Mouse (Mus musculus) heart, embryonic 12.5 days (tissue): ENCODE measurements around the gene Zfp932. TPM values are rescaled to one million over a fixed set of nuclear protein-coding genes. Genes with fewer than 3 reads are reported as not detected.
"Not testable (repeated sequence)": the region's sequence is repeated elsewhere in the genome, so short reads cannot be mapped to it uniquely, and the experiment has no call there.

ENCODE experiments used
- ATAC-seq: fragments of 200-750 bp; cut with Nextera tagmentation; 2 replicates; pipeline ENCODE4 v1.8.0; 2017; ENCODE audit warnings: moderate TSS enrichment, moderate library complexity; ENCODE audit not compliant: insufficient number of reproducible peaks, low FRiP score
- H3K27ac ChIP-seq: fragments of 300-500 bp; sonication (generic); 2 replicates; pipeline ENCODE4 v1.5.1; 2016; ENCODE audit warnings: mild to moderate bottlenecking, moderate library complexity; ENCODE audit not compliant: poor library complexity, severe bottlenecking
- H3K27me3 ChIP-seq: fragments of 300-500 bp; sonication (generic); replicated peaks from 2 replicates; pipeline ENCODE4 v1.6.1; 2016; ENCODE audit warnings: mild to moderate bottlenecking, moderate library complexity
- H3K36me3 ChIP-seq: fragments of 300-500 bp; sonication (generic); 2 replicates; pipeline ENCODE4 v1.6.1; 2016; ENCODE audit warnings: mild to moderate bottlenecking, moderate library complexity
- H3K4me1 ChIP-seq: fragments of 300-500 bp; sonication (generic); replicated peaks from 2 replicates; pipeline ENCODE4 v1.6.1; 2016; ENCODE audit warnings: mild to moderate bottlenecking
- H3K4me2 ChIP-seq: fragments of 300-500 bp; sonication (generic); 2 replicates; pipeline ENCODE4 v1.6.1; 2016; ENCODE audit warnings: mild to moderate bottlenecking, moderate library complexity
- H3K4me3 ChIP-seq: fragments of 300-500 bp; sonication (generic); 2 replicates; pipeline ENCODE4 v1.5.1; 2016; ENCODE audit warnings: mild to moderate bottlenecking
- H3K9ac ChIP-seq: fragments of 300-500 bp; sonication (generic); 2 replicates; pipeline ENCODE4 v1.6.1; 2016; ENCODE audit warnings: mild to moderate bottlenecking, moderate library complexity
- H3K9me3 ChIP-seq: fragments of 300-500 bp; sonication (generic); replicated peaks from 2 replicates; pipeline ENCODE4 v1.6.1; 2016; ENCODE audit warnings: mild to moderate bottlenecking, moderate library complexity
- WGBS: fragments of 180-500 bp; shearing (Covaris S2); methylation state at CpG from one replicate; pipeline ENCODE4 v1.1.7; 2016; 5-methylcytosine and 5-hydroxymethylcytosine counted together
- polyA plus RNA-seq: library from polyadenylated mRNA; unstranded; fragments of >200 nt; fragmentation: Nextera tagmentation; extraction: Ambion mirVana; gene quantifications from 2 replicates; pipeline ENCODE4 v1.2.1, GENCODE M21; 2016

The Zfp932 gene
- polyA plus RNA-seq: 13.7 and 14.7 TPM in 2 replicates

DNA sequence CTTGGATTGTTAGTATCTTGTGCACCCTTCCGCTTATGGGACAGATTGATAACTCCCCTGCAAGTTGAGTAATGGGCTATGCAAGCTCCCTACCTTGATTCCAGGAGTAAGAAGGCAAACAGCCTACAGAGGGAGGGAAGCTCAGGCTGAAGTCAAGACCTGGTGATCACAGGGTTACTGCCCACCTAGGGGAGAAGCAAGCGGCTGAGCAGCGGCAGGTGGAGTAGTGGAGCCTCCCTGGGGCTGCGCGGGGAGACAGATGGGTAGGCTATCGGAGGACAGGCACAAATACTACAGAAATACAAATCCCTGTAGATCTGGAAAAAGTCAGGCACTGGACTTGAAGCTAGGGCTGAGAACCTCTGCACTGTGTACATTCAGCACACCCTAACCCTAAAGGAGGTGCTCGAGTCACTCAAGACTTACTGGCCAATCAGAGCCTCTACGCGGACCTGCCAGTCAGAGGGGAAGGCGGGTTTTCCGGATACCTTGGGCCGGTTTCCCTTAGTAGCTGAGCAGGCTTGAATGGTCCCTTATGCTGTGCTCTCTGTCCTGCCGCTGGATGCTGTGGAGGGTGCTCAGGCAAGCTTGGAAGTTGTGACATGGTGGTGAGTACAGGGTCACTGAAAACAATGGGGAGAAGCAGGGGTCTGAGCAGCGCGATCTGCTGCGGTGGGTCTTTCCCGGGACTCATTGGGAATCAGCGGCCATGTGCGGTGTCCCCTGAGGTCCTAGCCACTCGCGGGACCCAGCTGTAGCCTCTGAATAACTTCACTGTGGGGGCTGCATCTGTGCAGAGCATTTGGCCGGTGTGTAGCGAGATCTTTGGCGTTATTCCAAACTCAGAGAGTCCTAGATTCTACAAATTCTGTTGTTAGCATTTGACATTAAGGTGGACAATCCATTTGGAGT lies at the start of gene Zfp932:
TSS of gene Zfp932 (plus strand) at position 496 of the 912 bp plus-strand sequence.
- no CpG with 5 or more reads among the region's 24 CpGs for WGBS

GRCm38 (mm10) chr5:109950281-109950680 lies 46.0 kb upstream of the Zfp932 start:
- Histone ChIP-seq H3K4me3 (no peak overlapping the region), H3K4me2 (no peak overlapping the region), H3K36me3 (no peaks in the 10 kb centered on the region), H3K27me3 (no peaks in the 10 kb centered on the region), H3K9me3 (no peaks in the 10 kb centered on the region), H3K27ac (no peak overlapping the region), H3K9ac (no peak overlapping the region), H3K4me1 (no peaks in the 10 kb centered on the region)
- no peak for ATAC-seq
- WGBS: no CpG with 5 or more reads among the region's 1 CpGs

More for the DNA sequence above, at the start of gene Zfp932:
- H3K9ac ChIP-seq, H3K4me1 ChIP-seq, H3K9me3 ChIP-seq, H3K27me3 ChIP-seq, H3K36me3 ChIP-seq, H3K4me3 ChIP-seq, H3K4me2 ChIP-seq, ATAC-seq, H3K27ac ChIP-seq: not testable (repeated sequence)

- not testable (repeated sequence) for H3K27ac ChIP-seq, H3K36me3 ChIP-seq, H3K4me1 ChIP-seq, H3K4me2 ChIP-seq, ATAC-seq, H3K27me3 ChIP-seq, H3K9me3 ChIP-seq, H3K9ac ChIP-seq, H3K4me3 ChIP-seq
- WGBS: no CpG with 5 or more reads among the region's 2 CpGs
These were observed 15.6 kb upstream of the Zfp932 start for GRCm38 (mm10) chr5:109980743-109981142.

DNA sequence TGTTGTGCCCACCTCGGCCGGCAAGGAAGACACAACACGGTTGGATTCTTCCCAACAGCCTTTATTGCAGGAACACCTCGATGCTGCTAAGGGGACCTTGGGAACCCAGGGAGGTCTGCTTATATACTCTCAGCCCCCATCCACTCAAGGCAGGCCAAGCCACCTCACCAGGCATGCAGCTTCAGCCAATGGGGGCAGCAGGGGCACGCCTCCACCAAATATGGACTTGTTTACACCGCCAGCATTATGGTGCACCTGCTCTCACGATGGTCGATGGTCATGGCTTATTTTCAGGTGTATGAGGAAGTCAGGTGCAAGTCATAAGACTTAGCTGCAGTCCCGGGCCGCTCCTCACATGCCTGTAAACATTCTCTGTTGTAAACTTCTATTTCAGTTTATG lies 860 bp upstream of the Zfp932 start:
- not testable (repeated sequence) for H3K27me3 ChIP-seq, H3K4me3 ChIP-seq, H3K36me3 ChIP-seq, H3K9ac ChIP-seq, H3K27ac ChIP-seq, H3K4me1 ChIP-seq, ATAC-seq, H3K9me3 ChIP-seq, H3K4me2 ChIP-seq
- WGBS: no CpG with 5 or more reads among the region's 10 CpGs

DNA sequence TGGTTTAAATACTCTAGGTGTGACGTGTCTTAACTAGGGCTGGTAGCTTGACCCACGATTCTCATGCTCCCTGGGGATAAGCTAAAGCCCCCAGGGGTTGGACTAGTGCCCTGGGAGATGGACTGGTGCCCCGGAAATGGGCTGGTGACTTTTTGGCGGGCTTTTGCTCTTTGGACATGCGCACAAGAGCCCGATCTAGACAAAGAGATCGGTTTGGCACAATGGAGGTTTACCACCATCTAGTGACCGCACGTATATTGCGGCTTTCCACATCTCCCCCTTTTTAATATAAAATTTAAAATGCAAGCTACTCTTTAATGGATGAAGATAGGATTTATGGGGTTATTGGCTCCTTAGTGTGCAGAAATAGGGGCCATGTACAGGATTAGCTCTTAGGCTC lies 19.5 kb downstream of the Zfp932 start:
- H3K4me3 ChIP-seq, H3K9ac ChIP-seq, H3K27ac ChIP-seq, H3K4me1 ChIP-seq, ATAC-seq, H3K36me3 ChIP-seq, H3K4me2 ChIP-seq, H3K27me3 ChIP-seq: not testable (repeated sequence)
- 81% methylated on average over 10 of the region's 10 CpGs for WGBS
- peaks cover 19% of the 10 kb centered on the region for H3K9me3 ChIP-seq

- H3K27ac ChIP-seq: peak overlapping the region; percentile 42; the same call in 1 of the 2 replicates
These were observed 27.0 kb downstream of the Zfp932 start for GRCm38 (mm10) chr5:110023273-110023672.

DNA sequence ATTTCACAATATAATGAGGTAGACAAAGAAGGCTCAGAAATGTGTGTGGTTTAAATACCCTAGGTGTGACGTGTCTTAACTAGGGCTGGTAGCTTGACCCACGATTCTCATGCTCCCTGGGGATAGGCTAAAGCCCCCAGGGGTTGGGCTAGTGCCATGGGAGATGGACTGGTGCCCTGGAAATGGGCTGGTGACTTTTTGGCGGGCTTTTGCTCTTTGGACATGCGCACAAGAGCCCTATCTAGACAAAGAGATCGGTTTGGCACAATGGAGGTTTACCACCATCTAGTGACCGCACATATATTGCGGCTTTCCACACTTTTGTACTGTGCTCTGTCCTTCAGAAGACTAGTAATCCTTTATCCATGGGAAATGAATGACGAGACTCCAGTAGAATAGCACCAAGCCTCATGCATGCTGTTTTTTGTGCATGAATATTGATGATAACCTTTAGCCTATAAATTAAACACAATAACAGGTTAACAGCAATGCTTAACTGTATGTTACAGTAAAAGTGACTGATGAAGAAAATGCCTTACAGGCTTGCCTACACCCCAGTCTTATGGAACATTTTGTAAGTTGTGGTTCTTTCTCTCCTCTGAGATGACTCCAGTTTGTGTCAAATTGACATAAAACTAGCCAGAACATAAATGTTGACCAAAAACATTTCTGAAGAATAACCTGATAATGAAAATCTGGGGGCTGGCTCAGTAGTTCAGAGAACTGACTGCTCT lies 27.5 kb downstream of the Zfp932 start:
- H3K27ac ChIP-seq: peak overlapping the region; percentile 42; the same call in 1 of the 2 replicates
- not testable (repeated sequence) for H3K4me1 ChIP-seq
- 36% methylated on average over 8 of the region's 8 CpGs for WGBS

More at GRCm38 (mm10) chr5:110023273-110023672, 27.0 kb downstream of the Zfp932 start:
- H3K9ac ChIP-seq: peak overlapping the region; percentile 5; the same call in 1 of the 2 replicates
- no peaks in the 10 kb centered on the region for H3K27me3 ChIP-seq
- peaks cover 9% of the 10 kb centered on the region; the same call in 1 of the 2 replicates for H3K9me3 ChIP-seq
- ATAC-seq: no peak
- no peaks in the 10 kb centered on the region for H3K4me1 ChIP-seq
- peak overlapping the region; percentile 60 for H3K4me2 ChIP-seq
- peak overlapping the region; percentile 29 for H3K4me3 ChIP-seq
- H3K36me3 ChIP-seq: no peaks in the 10 kb centered on the region
- WGBS: 29% methylated on average over 9 of the region's 9 CpGs

GRCm38 (mm10) chr5:110057637-110058408 lies 61.5 kb downstream of the Zfp932 start:
- peak overlapping the region; percentile 86 for H3K9ac ChIP-seq
- peak overlapping the region; percentile 89 for H3K4me3 ChIP-seq
- H3K4me2 ChIP-seq: peak overlapping the region; percentile 74
- WGBS: 2% methylated on average over 19 of the region's 19 CpGs
- H3K27ac ChIP-seq: no peak overlapping the region
- no peaks in the 10 kb centered on the region for H3K36me3 ChIP-seq
- H3K9me3 ChIP-seq: peaks cover 3% of the 10 kb centered on the region; the same call in 1 of the 2 replicates
- H3K4me1 ChIP-seq: no peaks in the 10 kb centered on the region
- ATAC-seq: peak; percentile 99
- no peaks in the 10 kb centered on the region for H3K27me3 ChIP-seq

More for the DNA sequence above, 27.5 kb downstream of the Zfp932 start:
- H3K4me3 ChIP-seq: peak overlapping the region; percentile 29
- not testable (repeated sequence) for H3K27me3 ChIP-seq, H3K36me3 ChIP-seq, H3K9me3 ChIP-seq
- peak; percentile 57; the same call in 1 of the 2 replicates for ATAC-seq
- H3K4me2 ChIP-seq: peak overlapping the region; percentile 60
- H3K9ac ChIP-seq: 0 out of 2 replicates have a peak overlapping the region, but pooled peaks have one; percentile 5
